Mouse (Mus musculus): ENCODE data around the gene Sik1. TPM values are rescaled to one million over a fixed set of nuclear protein-coding genes. Genes with fewer than 3 reads are reported as not detected.
"Not testable (repeated sequence)": the region's sequence is repeated elsewhere in the genome, so short reads cannot be mapped to it uniquely, and the experiment has no call there.

Sik1 gene
- polyA plus RNA-seq, 1 experiment = 36.8 TPM

- Histone ChIP-seq H3K36me3 (ENCODE audit: control insufficient read depth, insufficient read depth, low read length) (no peaks in the 10 kb centered on the region), H3K4me3 (ENCODE audit: control insufficient read depth, insufficient read depth, low read length) (no peak overlapping the region), H3K27me3 (ENCODE audit: control insufficient read depth, insufficient read depth, low read length) (no peaks in the 10 kb centered on the region), H3K4me1 (replicated peaks; ENCODE audit: control insufficient read depth, insufficient read depth, low read length) (peaks cover 7% of the 10 kb centered on the region), H3K27ac (ENCODE audit: control insufficient read depth, insufficient read depth, low read length) (no peak overlapping the region)
- DNase-seq = no peak
- WGBS = 86% methylated on average over 2 of the region's 2 CpGs
- TF ChIP-seq CTCF (IDR thresholded peaks at IDR 0.05; ENCODE audit: borderline replicate concordance, control insufficient read depth, extremely low read depth, insufficient read depth, low read length, poor library complexity) = no peak
- TF ChIP-seq POLR2A (IDR thresholded peaks at IDR 0.05; ENCODE audit: control insufficient read depth, extremely low read depth, insufficient read depth, low read length, poor library complexity) = no peak
Observed at GRCm38 (mm10) chr17:31890311-31890951, 34.8 kb upstream of the Sik1 start.

GRCm38 (mm10) chr17:31889446-31890201 is 34.0 kb upstream of the Sik1 start:
- Histone ChIP-seq H3K27ac (ENCODE audit: control insufficient read depth, insufficient read depth, low read length) (no peak overlapping the region), H3K4me1 (replicated peaks; ENCODE audit: control insufficient read depth, insufficient read depth, low read length) (peaks cover 7% of the 10 kb centered on the region), H3K36me3 (ENCODE audit: control insufficient read depth, insufficient read depth, low read length) (no peaks in the 10 kb centered on the region), H3K27me3 (ENCODE audit: control insufficient read depth, insufficient read depth, low read length) (no peaks in the 10 kb centered on the region), H3K4me3 (ENCODE audit: control insufficient read depth, insufficient read depth, low read length) (no peak overlapping the region)
- TF ChIP-seq CTCF (IDR thresholded peaks at IDR 0.05; ENCODE audit: borderline replicate concordance, control insufficient read depth, extremely low read depth, insufficient read depth, low read length, poor library complexity) = no peak
- TF ChIP-seq POLR2A (IDR thresholded peaks at IDR 0.05; ENCODE audit: control insufficient read depth, extremely low read depth, insufficient read depth, low read length, poor library complexity) = no peak
- peak; percentile 16 for DNase-seq
- WGBS = 90% methylated on average over 9 of the region's 9 CpGs

- WGBS = 13% methylated on average over 6 of the region's 6 CpGs
- Histone ChIP-seq H3K4me3 (ENCODE audit: control insufficient read depth, insufficient read depth, low read length) (no peak overlapping the region), H3K27me3 (ENCODE audit: control insufficient read depth, insufficient read depth, low read length) (no peaks in the 10 kb centered on the region), H3K4me1 (replicated peaks; ENCODE audit: control insufficient read depth, insufficient read depth, low read length) (peaks cover 7% of the 10 kb centered on the region), H3K27ac (ENCODE audit: control insufficient read depth, insufficient read depth, low read length) (no peak overlapping the region), H3K36me3 (ENCODE audit: control insufficient read depth, insufficient read depth, low read length) (no peaks in the 10 kb centered on the region)
- DNase-seq = peak; percentile 22
- TF ChIP-seq CTCF (IDR thresholded peaks at IDR 0.05; ENCODE audit: borderline replicate concordance, control insufficient read depth, extremely low read depth, insufficient read depth, low read length, poor library complexity) = no peak
- TF ChIP-seq POLR2A (IDR thresholded peaks at IDR 0.05; ENCODE audit: control insufficient read depth, extremely low read depth, insufficient read depth, low read length, poor library complexity) = no peak
Observed at GRCm38 (mm10) chr17:31888540-31888939, 32.9 kb upstream of the Sik1 start.

GRCm38 (mm10) chr17:31884676-31885075 is 29.1 kb upstream of the Sik1 start:
- DNase-seq; H3K4me3 ChIP-seq (ENCODE audit: control insufficient read depth, insufficient read depth, low read length); H3K36me3 ChIP-seq (ENCODE audit: control insufficient read depth, insufficient read depth, low read length); H3K27me3 ChIP-seq (ENCODE audit: control insufficient read depth, insufficient read depth, low read length); H3K27ac ChIP-seq (ENCODE audit: control insufficient read depth, insufficient read depth, low read length); H3K4me1 ChIP-seq (replicated peaks; ENCODE audit: control insufficient read depth, insufficient read depth, low read length): not testable (repeated sequence)
- 97% methylated on average over 1 of the region's 1 CpGs for WGBS

GRCm38 (mm10) chr17:31879406-31879805 is 23.8 kb upstream of the Sik1 start:
- H3K4me1 ChIP-seq (replicated peaks; ENCODE audit: control insufficient read depth, insufficient read depth, low read length) = no peaks in the 10 kb centered on the region
- 95% methylated on average over 10 of the region's 10 CpGs for WGBS
- no peak for DNase-seq
- H3K27ac ChIP-seq (ENCODE audit: control insufficient read depth, insufficient read depth, low read length) = no peak overlapping the region
- no peak overlapping the region for H3K4me3 ChIP-seq (ENCODE audit: control insufficient read depth, insufficient read depth, low read length)
- no peaks in the 10 kb centered on the region for H3K36me3 ChIP-seq (ENCODE audit: control insufficient read depth, insufficient read depth, low read length)
- TF ChIP-seq CTCF (IDR thresholded peaks at IDR 0.05; ENCODE audit: borderline replicate concordance, control insufficient read depth, extremely low read depth, insufficient read depth, low read length, poor library complexity) (no peak), POLR2A (IDR thresholded peaks at IDR 0.05; ENCODE audit: control insufficient read depth, extremely low read depth, insufficient read depth, low read length, poor library complexity) (no peak)
- H3K27me3 ChIP-seq (ENCODE audit: control insufficient read depth, insufficient read depth, low read length) = no peaks in the 10 kb centered on the region

GRCm38 (mm10) chr17:31877650-31878141 is 22.1 kb upstream of the Sik1 start:
- no peak overlapping the region for H3K4me3 ChIP-seq (ENCODE audit: control insufficient read depth, insufficient read depth, low read length)
- WGBS = 82% methylated on average over 14 of the region's 14 CpGs
- H3K4me1 ChIP-seq (replicated peaks; ENCODE audit: control insufficient read depth, insufficient read depth, low read length) = peaks cover 8% of the 10 kb centered on the region
- DNase-seq = no peak
- TF ChIP-seq CTCF (IDR thresholded peaks at IDR 0.05; ENCODE audit: borderline replicate concordance, control insufficient read depth, extremely low read depth, insufficient read depth, low read length, poor library complexity) (no peak), POLR2A (IDR thresholded peaks at IDR 0.05; ENCODE audit: control insufficient read depth, extremely low read depth, insufficient read depth, low read length, poor library complexity) (no peak)
- no peaks in the 10 kb centered on the region for H3K27me3 ChIP-seq (ENCODE audit: control insufficient read depth, insufficient read depth, low read length)
- no peaks in the 10 kb centered on the region for H3K36me3 ChIP-seq (ENCODE audit: control insufficient read depth, insufficient read depth, low read length)
- no peak overlapping the region for H3K27ac ChIP-seq (ENCODE audit: control insufficient read depth, insufficient read depth, low read length)

Measured in thymus, adult 2 months (tissue).